Mouse (Mus musculus): ENCODE data around the gene Sema7a. TPM values are rescaled to one million over a fixed set of nuclear protein-coding genes. Genes with fewer than 3 reads are reported as not detected.

The Sema7a gene
- total RNA-seq, 2 experiments from 2014 or later: 85.7 to 96.3 TPM

- no peak for DNase-seq (ENCODE audit: low spot score in 2 of 2)
Observed at GRCm38 (mm10) chr9:57959886-57960866, 20.3 kb downstream of the Sema7a start.

- no peak for DNase-seq (ENCODE audit: low spot score in 2 of 2)
Observed at GRCm38 (mm10) chr9:57961226-57961625, 21.3 kb downstream of the Sema7a start.

GRCm38 (mm10) chr9:57961863-57962778 is 22.2 kb downstream of the Sema7a start:
- DNase-seq (ENCODE audit: low spot score in 2 of 2): no peak

GRCm38 (mm10) chr9:57963249-57963997 is 23.5 kb downstream of the Sema7a start:
- no peak for DNase-seq (ENCODE audit: low spot score in 2 of 2)

- no peak for DNase-seq (ENCODE audit: low spot score in 2 of 2)
Observed at GRCm38 (mm10) chr9:57963998-57964395, 24.1 kb downstream of the Sema7a start.

- no peak for DNase-seq (ENCODE audit: low spot score in 2 of 2)
Observed at GRCm38 (mm10) chr9:57964528-57965250, 24.8 kb downstream of the Sema7a start.

GRCm38 (mm10) chr9:57965281-57966185 is 25.6 kb downstream of the Sema7a start:
- DNase-seq (ENCODE audit: low spot score in 2 of 2): peak in 1 of 2 experiments; percentile 65

GRCm38 (mm10) chr9:57967237-57967960 is 27.5 kb downstream of the Sema7a start:
- peak; percentile 54 to 83 for DNase-seq (ENCODE audit: low spot score in 2 of 2)

- DNase-seq (ENCODE audit: low spot score in 2 of 2): no peak
Observed at GRCm38 (mm10) chr9:57968166-57968771, 28.4 kb downstream of the Sema7a start.

GRCm38 (mm10) chr9:57968783-57969542 is 29.1 kb downstream of the Sema7a start:
- DNase-seq (ENCODE audit: low spot score in 2 of 2): no peak

GRCm38 (mm10) chr9:57969736-57970495 is 30.0 kb downstream of the Sema7a start:
- DNase-seq (ENCODE audit: low spot score in 2 of 2): no peak

GRCm38 (mm10) chr9:57971413-57971812 is 31.5 kb downstream of the Sema7a start:
- DNase-seq (ENCODE audit: low spot score in 2 of 2): no peak

- no peak for DNase-seq (ENCODE audit: low spot score in 2 of 2)
Observed at GRCm38 (mm10) chr9:57972141-57972591, 32.3 kb downstream of the Sema7a start.

GRCm38 (mm10) chr9:57972776-57973439 is 33.0 kb downstream of the Sema7a start:
- DNase-seq (ENCODE audit: low spot score in 2 of 2): no peak

- DNase-seq (ENCODE audit: low spot score in 2 of 2): no peak
Observed at GRCm38 (mm10) chr9:57973440-57974066, 33.6 kb downstream of the Sema7a start.
